Mouse (Mus musculus) adrenal gland, postnatal 10 days (tissue): ENCODE data around the gene Atn1. TPM values are rescaled to one million over a fixed set of nuclear protein-coding genes. Genes with fewer than 3 reads are reported as not detected.

Source experiments
- DNase-seq: peaks from one replicate; pipeline ENCODE4 v3.0.0; 2021; ENCODE audit warnings: mixed read lengths
- total RNA-seq, 2 experiments: library from RNA; stranded (reverse); gene quantifications; 2 replicates each; pipeline ENCODE4 v1.2.3; 2021

Gene Atn1
- total RNA-seq, 2 experiments from 2014 or later: 64.0 to 71.5 TPM

DNA sequence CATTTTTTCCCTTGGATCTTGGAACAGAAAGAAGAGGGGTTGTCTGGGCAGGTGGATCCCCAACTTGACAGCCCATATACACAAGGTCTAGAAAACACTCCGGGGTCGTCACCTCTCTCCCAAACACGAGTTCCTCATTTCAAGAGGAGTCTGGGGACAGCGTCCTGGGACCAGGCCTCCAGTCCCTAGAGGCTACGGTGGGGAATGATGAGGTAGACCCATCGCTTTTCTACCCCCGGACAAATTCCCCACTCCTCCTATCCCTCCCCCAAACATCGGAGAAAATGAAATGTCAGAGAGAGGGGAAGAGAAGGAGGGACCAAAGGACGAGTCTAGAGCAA, 12.3 kb upstream of the Atn1 start:
- DNase-seq: no peak

DNA sequence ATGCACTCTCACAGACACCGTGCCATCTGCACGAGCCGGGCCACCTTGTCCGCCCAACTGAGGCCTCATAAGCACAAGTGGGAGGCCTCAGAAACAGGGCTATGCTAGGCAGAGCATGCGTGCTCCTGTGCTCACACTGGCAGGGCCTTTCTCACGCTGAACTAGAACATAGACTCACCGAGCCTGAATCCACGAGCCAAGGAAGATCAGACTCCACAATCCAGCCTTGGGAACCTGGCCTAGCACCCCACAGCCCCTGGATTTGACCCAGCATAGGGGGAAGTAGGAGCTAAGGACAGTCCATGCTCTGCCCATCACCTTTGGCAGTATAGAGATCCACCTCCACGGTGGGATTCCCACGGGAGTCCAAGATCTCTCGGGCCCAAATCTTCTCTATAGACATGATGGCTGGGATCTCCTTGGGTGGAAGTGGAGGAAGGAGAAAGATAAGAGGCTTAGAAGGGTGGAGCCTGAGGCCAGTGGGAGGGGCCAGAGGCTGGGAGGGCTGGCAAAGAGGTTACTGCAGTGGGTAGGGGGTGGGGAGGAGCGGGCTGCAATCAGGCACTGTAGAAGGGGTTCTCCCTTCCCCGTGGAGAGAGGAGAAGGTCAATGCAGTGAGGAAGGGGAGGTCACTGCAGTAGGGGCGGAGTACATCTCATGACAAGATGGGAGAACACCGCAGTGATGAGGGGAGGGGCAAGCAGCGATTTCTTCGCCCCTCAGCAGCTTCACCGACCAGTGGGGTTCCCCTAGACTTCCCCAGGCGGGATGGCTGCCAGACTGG, 11.8 kb upstream of the Atn1 start:
- DNase-seq: no peak

DNA sequence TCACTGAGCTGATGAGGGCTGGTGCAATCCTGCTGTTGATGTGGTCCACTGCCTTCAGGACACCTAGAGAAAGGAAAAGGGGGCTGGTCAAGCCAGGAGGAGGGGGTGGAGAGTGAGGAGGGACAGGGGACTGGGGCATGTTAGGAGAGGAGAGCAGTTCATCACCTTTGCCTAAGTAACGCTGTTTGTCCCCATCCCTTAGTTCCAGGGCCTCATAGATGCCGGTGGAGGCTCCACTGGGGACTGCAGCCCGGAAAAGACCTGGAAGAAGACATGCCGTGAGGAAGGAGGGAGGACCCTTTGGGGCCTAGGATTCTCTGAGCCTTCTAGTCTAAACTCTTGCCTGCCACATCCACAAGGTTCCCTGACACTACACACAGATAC, 11.2 kb upstream of the Atn1 start:
- no peak for DNase-seq

DNA sequence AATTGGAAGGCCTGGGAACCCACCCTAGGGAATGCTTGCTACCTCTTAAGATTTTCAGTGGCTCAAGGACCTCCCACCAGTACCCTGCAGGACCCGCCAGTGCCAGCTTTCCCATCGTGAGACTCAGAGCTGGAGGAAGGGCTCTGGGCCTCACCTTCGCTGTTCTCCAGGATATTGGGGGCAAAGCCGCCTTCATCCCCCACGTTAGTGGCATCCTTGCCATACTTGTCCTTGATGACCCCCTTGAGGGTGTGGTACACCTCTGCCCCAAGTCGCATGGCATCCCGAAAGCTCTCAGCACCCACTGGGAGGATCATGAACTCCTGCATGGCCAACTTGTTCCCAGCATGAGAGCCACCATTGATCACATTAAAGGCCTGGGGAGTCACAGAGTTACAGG, 9.6 kb upstream of the Atn1 start:
- DNase-seq: no peak

DNA sequence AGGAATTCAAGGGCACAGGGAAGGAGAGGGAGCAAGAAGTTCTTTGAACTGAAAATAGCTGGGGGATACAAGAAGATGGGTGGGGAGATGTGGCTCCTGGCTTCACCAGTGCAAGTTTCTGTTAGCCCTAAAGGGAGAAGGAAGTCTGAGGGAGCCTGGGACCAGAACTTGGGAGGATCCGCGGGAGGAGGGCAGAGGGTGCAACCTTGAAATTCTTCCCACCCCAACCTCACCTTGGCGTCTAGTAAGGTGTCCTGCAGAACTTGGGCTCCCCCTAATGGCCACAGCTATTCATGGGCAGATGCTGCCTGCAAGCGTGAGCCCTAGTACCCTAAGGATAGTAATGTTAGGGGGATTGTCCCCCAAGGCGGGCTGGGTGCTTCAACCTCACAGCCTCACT, 2.9 kb upstream of the Atn1 start:
- DNase-seq: peak; percentile 92

DNA sequence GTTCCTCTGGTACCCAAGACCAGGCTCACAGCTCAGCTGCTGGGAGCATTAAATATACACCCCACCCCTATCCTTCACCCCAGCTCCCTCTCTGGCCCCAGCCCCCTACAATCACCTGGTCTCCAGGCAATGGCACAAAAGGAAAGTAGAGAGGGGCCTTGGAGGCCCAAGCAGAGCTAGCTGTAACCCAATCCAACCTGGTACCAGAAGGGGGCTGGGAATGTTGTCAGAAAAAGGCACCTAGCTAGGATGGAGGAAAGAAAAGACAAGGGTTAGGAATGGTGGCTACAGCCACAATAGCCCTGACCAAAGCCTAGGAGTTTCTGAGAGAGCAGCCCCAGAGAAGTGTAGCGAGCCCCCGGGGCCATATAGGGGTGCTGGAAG, 2.5 kb upstream of the Atn1 start:
- no peak for DNase-seq

DNA sequence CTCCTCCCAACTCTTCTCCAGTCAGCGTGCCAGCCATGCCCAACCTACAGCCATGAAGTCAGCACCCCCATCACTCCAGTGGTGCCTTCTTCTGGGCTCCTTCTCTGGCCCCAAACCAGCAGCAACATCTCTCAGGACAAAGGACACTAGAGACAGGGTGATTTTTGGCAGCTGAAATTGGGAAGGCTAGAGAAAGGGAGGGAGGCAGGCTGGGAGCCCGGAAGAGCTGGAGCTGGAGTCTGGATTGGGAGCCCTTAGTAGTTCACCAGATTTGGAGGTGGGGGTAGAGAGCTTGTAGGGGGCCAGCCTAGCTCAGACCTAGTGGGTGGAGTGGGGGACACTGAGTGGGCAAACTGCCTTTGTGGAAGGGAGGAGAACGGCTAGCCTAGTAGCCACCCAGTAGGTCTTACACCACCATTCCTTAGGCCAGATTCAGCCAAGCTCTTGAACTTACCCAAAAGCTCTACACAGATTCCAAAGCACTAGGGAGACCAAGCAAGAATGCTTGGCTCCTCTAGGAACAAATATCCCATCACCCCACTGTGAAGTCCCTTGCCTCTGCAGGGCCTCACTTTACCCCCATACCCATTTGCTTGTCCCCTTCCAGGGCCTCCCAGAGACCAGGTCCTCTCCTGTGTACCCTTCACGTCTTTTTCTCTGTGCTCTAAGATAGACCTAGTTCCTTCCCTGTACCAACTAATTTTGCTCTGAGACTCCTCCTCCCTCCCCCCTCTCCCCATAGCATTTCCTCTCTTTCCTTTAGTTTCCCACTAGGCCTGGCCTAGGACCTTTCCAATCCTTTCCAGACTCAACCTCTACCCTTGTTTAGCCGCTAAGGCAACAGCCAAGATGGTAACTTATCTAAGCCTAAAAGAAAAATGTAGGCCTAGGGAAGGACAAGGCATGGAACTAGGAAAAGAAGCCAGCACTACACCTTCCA, 1.9 kb upstream of the Atn1 start:
- DNase-seq: peak; percentile 75

DNA sequence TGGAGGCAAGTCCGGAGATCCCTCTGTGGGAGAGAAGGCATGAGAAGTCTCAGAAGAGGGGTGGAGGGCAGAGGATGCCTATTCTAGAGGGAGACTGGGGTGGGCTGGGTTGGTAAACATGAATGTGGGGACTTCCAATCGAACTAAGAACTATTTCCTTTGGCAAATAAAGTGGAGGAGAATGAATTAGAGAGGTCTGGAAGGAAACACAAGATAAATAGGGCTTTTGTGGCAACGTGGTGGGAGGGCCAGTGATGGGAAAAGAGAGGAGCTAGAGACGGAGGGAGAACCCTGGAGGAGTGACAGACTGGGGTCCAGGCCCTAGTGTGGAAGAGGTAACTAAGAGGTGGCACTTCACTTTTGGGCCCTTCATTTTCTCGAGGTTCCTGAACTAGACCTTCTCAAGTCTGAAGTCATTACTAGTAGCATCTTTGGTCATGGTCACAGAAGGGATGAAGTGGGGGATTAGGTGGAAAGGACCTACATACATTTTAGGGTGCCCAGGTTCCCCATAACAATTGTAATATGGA, 1.1 kb upstream of the Atn1 start:
- no peak for DNase-seq

DNA sequence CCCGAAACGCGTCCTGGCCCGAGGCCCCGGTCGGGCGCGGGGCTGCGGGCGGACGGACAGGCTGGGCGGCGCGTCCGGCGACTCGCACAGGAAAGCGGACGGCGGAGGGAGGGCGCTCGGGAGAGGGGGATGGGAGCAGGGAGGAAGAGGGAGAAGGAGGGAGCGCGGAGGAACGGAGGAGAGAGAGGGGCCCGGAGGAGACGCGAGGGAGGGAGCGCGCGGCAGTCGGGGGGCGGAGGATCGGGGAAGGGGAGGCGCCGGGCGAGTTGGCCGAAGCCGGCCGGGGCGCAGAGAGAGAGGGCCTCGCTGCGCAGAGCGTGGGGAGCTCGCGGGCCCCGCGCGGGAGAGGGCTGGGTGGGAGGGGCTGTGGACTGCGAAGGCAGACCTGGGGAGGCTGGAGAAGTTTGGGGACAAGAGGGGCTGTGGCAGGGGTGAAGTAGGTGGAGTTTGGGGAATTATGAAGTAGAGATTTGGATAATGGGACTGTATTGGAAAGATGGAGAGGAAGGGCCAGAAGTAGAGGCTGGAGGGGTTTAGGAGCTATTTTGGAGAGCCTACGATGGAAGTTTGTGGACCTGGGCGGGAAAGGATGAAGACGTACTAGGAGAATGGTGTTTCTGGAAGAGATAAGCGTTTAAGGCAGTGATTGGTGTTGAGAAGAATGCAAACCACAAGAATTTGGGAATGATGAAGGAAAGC, 477 bp upstream of the Atn1 start:
- peak; percentile 90 for DNase-seq

DNA sequence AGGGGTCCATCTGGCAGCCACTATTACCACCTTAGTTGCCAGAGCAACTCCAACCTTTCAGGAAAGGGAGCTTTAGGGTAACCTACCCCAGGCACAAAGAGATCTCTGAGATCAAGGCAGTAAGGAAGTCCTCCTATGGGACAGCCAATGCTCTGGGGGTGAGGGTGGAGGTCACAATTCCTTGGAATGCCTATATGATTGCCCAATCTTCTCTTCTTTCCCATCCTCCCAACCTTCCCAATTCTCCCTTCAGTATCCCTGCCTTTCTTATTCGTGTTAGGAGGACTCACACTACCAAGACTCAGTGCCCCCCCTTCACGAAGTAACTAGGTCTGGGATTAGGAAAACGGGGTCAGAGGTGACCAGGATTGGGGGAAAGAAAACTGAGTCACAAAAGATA, 1.0 kb downstream of the Atn1 start:
- no peak for DNase-seq

DNA sequence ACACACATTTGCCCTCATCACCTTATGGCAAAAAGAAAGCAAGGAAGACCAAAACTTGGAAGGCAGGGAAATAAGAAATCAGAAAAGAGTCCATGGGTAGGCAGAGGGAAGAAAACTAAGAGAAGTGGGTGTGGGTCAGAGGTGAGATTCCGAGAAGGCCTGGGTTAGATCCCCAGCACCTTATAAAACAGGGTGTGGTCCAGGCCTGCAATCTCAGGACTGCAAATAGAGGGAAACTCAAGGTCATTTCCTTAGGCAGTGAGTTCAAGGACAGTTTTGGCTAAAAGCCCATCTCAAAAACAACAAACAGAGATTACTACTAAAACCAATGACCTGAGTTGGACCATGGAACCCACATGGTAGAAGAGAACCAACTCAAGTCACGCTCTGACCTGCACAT, 2.5 kb downstream of the Atn1 start:
- no peak for DNase-seq

DNA sequence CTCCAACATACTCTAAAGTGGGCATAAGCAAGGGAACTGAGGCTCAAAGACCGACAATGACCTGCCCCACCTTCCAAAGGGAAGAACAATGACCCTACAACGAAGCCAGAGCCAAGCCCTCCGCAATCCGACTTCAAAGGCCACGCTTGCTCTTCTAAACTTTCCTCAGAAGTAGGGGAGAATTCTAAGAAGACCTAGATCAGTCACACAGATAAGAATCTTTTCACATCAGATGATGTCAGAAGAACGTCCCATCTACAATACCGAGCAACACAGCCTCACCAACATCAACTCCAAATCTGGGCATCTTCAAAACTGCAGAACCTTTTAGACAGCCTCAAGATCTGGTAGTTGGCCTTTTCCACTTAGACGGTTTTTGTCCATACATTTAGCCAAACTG, 5.9 kb downstream of the Atn1 start:
- no peak for DNase-seq

DNA sequence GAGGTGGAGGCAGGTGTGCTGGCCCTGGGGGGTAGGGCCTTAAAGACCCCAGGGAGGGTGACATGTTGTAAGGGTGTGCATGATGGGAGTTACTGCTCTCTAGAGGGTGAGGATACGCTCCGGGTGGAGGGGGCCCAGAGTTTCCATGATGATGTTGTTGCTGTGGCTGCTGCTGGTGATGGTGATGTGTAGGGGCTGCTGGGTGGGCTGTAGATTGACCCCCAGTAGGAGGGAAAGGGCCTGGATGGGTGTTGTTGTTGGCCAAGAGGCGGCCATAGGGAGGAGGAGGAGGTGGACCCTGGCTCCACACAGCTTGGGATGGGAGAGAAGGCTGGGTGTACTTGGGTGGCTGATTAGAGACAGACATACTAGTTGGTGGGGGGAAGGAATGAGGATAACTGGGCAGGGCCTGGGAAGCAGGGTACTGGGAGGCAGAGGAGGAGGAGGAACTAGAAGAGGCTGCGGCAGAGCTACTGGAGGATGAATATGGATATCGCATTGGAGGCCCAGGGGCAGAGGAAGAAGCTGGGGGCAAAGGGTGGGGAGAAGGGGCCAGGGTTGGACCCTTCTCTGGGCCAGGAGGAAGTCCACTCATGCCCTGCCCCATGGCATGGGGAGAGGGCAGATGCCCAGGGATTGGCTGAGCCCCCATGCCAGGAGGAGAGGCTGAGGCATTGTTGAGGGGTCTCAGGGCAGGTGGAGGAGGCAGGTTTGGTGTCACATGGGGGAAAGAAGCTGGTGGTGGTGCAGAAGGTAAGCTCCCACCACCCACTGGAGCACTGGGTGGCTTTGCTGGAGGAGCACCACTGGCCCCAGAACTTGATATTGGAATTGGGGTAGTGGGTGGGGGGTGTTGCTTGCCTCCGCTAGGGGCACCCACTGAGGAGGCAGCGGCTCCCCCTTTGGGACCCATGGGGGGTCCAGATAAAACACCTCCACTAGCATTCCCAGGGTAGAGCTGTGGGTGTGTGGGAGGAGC, 9.4 kb downstream of the Atn1 start:
- DNase-seq: no peak

DNA sequence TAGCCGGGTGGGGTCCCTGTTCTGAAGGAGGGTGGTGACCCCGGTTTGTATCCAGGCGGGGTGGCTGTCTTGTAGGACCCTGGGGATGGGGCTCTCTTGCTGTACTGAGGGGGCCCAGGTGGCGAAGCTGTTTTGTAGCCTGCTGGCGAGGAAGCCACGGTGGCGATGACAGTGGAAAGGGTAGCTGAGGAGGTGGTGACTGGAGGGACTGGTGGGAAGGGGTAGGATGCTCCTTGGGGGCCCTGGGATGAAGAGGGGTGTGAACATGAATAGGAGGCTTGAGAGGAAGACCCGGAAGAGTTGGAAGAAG, 10.1 kb downstream of the Atn1 start:
- no peak for DNase-seq

DNA sequence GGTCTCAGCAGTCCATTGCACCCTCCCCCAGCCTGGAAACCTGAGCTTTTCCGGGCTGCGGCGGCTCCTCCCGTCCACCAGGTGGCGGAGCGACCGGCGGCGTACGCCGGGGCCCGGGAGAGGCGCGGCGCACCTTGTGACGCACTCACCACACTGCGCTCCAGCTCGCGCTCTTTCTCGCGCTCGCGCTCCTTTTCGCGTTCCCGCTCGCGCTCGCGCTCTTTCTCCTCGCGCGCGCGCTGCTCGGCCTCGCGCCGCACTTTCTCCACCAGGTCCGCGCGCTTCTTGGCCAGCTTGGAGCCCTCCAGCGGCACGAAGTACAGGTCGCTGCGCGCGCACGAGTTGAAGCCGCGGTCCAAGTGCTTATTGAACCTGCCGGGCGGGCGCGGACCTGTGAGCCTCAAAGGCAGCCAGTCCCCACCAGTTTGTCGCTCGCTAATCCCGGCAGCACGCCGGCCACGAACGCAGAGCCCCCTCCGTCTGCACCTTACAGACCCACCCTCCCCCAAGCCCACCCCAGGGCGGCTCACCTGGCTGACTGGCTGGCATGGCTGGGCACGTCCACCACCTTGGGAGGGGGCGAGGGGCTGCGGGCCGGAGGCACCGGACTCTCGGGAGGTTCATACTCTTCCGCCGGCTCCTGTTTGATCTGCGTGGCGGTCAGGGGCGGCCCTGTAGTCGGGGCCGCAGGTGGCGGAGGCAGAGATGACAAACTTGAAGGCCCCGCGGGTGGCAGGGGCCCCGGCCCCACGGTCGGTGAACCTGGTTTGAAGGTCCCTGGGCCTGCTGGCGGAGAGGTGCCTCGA, 10.6 kb downstream of the Atn1 start:
- DNase-seq: peak; percentile 96

DNA sequence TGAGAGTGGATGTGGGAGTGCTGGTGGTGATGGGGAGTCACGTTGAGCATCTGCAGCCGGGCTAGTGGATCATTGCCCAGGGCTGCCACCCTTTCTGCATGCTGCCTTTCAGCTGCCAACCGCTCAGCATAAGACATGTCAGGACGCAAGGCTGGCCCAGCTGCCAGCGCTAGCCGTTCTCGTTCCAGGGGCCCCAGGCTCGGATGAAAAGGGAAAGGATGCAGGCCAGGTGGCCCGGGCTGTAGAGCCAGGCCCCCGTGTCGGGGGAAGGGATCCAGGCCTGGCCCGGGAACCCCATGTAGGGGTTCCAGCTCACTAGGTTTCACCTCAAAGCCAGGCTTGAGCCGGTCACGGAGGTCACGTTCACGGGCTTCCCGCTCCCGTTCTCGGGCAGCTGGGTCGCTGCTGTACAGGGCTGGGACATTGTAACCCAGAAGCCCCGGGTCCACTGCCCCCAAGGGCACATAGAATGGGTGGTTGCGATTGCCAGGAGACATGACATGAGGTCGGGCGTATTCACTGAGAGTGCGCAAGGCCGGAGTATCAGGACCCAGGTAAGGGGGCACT, 11.5 kb downstream of the Atn1 start:
- no peak for DNase-seq

DNA sequence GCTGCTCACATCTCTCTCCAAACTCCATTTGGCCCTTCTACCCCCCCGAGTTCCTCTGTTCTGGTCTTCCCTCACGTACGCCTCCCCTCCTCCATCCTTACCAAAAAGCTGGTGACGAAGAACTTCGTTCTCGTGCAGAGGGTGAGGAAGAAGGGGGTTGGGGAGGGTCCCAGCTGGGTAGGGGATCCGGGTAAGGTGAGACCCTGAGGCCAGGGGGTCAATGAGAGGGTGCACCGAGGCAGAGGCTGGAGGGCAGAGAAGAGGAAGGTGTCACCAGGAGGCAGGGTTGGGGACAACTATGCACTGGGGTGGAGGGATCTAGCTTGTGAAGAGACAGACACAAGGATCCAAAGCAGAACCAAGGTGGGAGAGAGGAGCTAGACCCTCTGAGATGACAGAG, 12.7 kb downstream of the Atn1 start:
- no peak for DNase-seq

DNA sequence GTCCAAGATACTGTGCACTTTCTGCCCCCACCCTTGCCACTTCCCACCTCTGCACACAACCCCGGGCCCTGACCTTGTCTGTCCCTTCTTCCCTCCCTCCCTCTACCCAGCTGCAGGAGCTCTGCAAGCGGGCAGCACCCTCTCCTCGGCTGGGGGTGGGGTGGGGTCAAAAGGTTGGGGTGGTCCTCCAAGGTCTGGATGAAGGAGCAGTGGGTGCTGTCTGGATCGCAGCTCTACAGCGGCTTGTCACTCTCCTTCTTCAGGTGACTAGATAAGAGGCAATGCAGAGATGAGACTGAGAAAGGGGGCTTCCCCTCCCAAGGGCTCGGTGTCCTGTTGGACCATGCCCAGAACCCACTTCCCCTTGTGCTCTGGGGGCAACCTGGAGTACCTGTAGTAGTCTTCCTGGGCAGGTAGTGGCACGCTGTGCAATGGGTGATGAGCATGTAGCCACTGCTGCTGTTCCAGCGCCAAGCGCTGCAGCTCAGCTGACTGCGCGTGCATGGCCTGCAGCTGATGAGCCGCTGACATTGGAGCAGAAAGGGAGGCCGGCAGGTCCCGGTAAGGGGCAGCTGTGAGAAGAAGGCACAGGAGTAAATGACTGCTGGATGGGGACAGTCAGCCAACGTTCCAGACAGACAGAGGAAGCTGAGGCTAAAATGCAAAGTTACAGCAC, 13.3 kb downstream of the Atn1 start:
- no peak for DNase-seq

DNA sequence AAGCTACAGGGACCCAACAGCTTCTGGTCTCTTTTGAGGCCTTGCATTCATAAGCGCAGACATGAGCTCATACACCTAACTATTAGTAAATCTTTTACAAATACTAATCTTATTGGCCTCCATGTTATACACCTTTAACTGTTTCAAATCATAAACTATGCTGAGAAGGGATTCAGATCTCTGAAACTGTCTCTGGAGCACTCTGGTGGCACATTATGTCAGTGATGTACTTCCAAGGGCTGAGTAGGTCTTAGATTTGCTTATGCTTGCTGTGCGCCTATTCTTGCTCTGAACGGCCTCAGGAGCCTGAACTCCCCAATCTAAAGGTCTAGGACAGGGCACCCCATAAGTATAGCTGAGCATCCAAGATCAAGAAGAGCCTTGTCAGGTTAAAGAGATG, 14.5 kb downstream of the Atn1 start:
- no peak for DNase-seq
